Mouse (Mus musculus): ENCODE results near the gene Bcl3. TPM values are rescaled to one million over a fixed set of nuclear protein-coding genes. Genes with fewer than 3 reads are reported as not detected.

Bcl3 gene
- polyA plus RNA-seq, 2 experiments from 2014 or later, result 16.0 to 20.5 TPM

- no peak for ATAC-seq
These were observed 9.3 kb upstream of the Bcl3 start for GRCm38 (mm10) chr7:19831837-19832236.

- ATAC-seq, result no peak
These were observed 8.1 kb upstream of the Bcl3 start for GRCm38 (mm10) chr7:19830682-19831156.

- no peak for ATAC-seq
These were observed 7.1 kb upstream of the Bcl3 start for GRCm38 (mm10) chr7:19829694-19830093.

- no peak for ATAC-seq
These were observed 4.2 kb upstream of the Bcl3 start for GRCm38 (mm10) chr7:19826756-19827155.

- ATAC-seq, result peak; percentile 86
These were observed 1.8 kb upstream of the Bcl3 start for GRCm38 (mm10) chr7:19824182-19824973.

- peak; percentile 6 for ATAC-seq
These were observed 949 bp upstream of the Bcl3 start for GRCm38 (mm10) chr7:19823256-19824181.

GRCm38 (mm10) chr7:19822193-19822592 lies 377 bp downstream of the Bcl3 start:
- ATAC-seq, result no peak

GRCm38 (mm10) chr7:19821633-19822032 lies 937 bp downstream of the Bcl3 start:
- ATAC-seq, result no peak

GRCm38 (mm10) chr7:19820347-19821048 lies 2.1 kb downstream of the Bcl3 start:
- ATAC-seq, result no peak

- no peak for ATAC-seq
These were observed 3.7 kb downstream of the Bcl3 start for GRCm38 (mm10) chr7:19818875-19819274.

- no peak for ATAC-seq
These were observed 4.1 kb downstream of the Bcl3 start for GRCm38 (mm10) chr7:19818440-19818839.

GRCm38 (mm10) chr7:19817382-19818105 lies 5.0 kb downstream of the Bcl3 start:
- peak; percentile 84 for ATAC-seq

GRCm38 (mm10) chr7:19816224-19816771 lies 6.3 kb downstream of the Bcl3 start:
- peak; percentile 31 for ATAC-seq

GRCm38 (mm10) chr7:19815296-19816223 lies 7.0 kb downstream of the Bcl3 start:
- peak; percentile 35 for ATAC-seq

GRCm38 (mm10) chr7:19813579-19814122 lies 8.9 kb downstream of the Bcl3 start:
- ATAC-seq, result no peak

- no peak for ATAC-seq
These were observed 9.4 kb downstream of the Bcl3 start for GRCm38 (mm10) chr7:19813161-19813560.

- no peak for ATAC-seq
These were observed 11.5 kb downstream of the Bcl3 start for GRCm38 (mm10) chr7:19811114-19811513.

GRCm38 (mm10) chr7:19809369-19809768 lies 13.2 kb downstream of the Bcl3 start:
- no peak for ATAC-seq

GRCm38 (mm10) chr7:19806356-19806969 lies 16.1 kb downstream of the Bcl3 start:
- ATAC-seq, result peak; percentile 38

GRCm38 (mm10) chr7:19802995-19803394 lies 19.6 kb downstream of the Bcl3 start:
- peak; percentile 74 for ATAC-seq

All from CD4-positive, CD25-positive, alpha-beta regulatory T cell, adult 4 months (primary cell).